Mouse (Mus musculus): ENCODE data around the gene Abcc4.

The Abcc4 gene

GRCm38 (mm10) chr14:118712889-118713288 is 6.9 kb upstream of the Abcc4 start:
- DNase-seq (ENCODE audit: low spot score) = no peak

- no peak for DNase-seq (ENCODE audit: low spot score)
Measured at GRCm38 (mm10) chr14:118710945-118711344, 4.9 kb upstream of the Abcc4 start.

GRCm38 (mm10) chr14:118709736-118710135 is 3.7 kb upstream of the Abcc4 start:
- peak; percentile 69 for DNase-seq (ENCODE audit: low spot score)

GRCm38 (mm10) chr14:118708126-118708525 is 2.1 kb upstream of the Abcc4 start:
- DNase-seq (ENCODE audit: low spot score) = no peak

GRCm38 (mm10) chr14:118706962-118707361 is 943 bp upstream of the Abcc4 start:
- DNase-seq (ENCODE audit: low spot score) = no peak

GRCm38 (mm10) chr14:118705465-118705807 is 583 bp downstream of the Abcc4 start:
- no peak for DNase-seq (ENCODE audit: low spot score)

- no peak for DNase-seq (ENCODE audit: low spot score)
Measured at GRCm38 (mm10) chr14:118703363-118703762, 2.7 kb downstream of the Abcc4 start.

GRCm38 (mm10) chr14:118701991-118702608 is 3.9 kb downstream of the Abcc4 start:
- DNase-seq (ENCODE audit: low spot score) = peak; percentile 26

GRCm38 (mm10) chr14:118700576-118700975 is 5.4 kb downstream of the Abcc4 start:
- no peak for DNase-seq (ENCODE audit: low spot score)

GRCm38 (mm10) chr14:118699963-118700362 is 6.1 kb downstream of the Abcc4 start:
- DNase-seq (ENCODE audit: low spot score) = no peak

GRCm38 (mm10) chr14:118699508-118699907 is 6.5 kb downstream of the Abcc4 start:
- no peak for DNase-seq (ENCODE audit: low spot score)

GRCm38 (mm10) chr14:118696556-118697289 is 9.3 kb downstream of the Abcc4 start:
- DNase-seq (ENCODE audit: low spot score) = no peak

GRCm38 (mm10) chr14:118695866-118696265 is 10.2 kb downstream of the Abcc4 start:
- DNase-seq (ENCODE audit: low spot score) = no peak

- no peak for DNase-seq (ENCODE audit: low spot score)
Measured at GRCm38 (mm10) chr14:118694321-118694720, 11.7 kb downstream of the Abcc4 start.

GRCm38 (mm10) chr14:118691910-118692309 is 14.1 kb downstream of the Abcc4 start:
- no peak for DNase-seq (ENCODE audit: low spot score)

- no peak for DNase-seq (ENCODE audit: low spot score)
Measured at GRCm38 (mm10) chr14:118691404-118691803, 14.6 kb downstream of the Abcc4 start.

- DNase-seq (ENCODE audit: low spot score) = no peak
Measured at GRCm38 (mm10) chr14:118690921-118691320, 15.1 kb downstream of the Abcc4 start.

- DNase-seq (ENCODE audit: low spot score) = no peak
Measured at GRCm38 (mm10) chr14:118690336-118690735, 15.7 kb downstream of the Abcc4 start.

GRCm38 (mm10) chr14:118688643-118689042 is 17.4 kb downstream of the Abcc4 start:
- DNase-seq (ENCODE audit: low spot score) = no peak

GRCm38 (mm10) chr14:118686861-118687260 is 19.2 kb downstream of the Abcc4 start:
- DNase-seq (ENCODE audit: low spot score) = no peak

- DNase-seq (ENCODE audit: low spot score) = no peak
Measured at GRCm38 (mm10) chr14:118685572-118685971, 20.4 kb downstream of the Abcc4 start.

GRCm38 (mm10) chr14:118682339-118683034 is 23.5 kb downstream of the Abcc4 start:
- no peak for DNase-seq (ENCODE audit: low spot score)

GRCm38 (mm10) chr14:118681087-118681486 is 24.9 kb downstream of the Abcc4 start:
- no peak for DNase-seq (ENCODE audit: low spot score)
